Mouse (Mus musculus) limb, embryonic 11.5 days (tissue): Measurements from ENCODE around the gene B3glct. TPM values are rescaled to one million over a fixed set of nuclear protein-coding genes. Genes with fewer than 3 reads are reported as not detected.

Experiments
- ATAC-seq: fragments of 200-750 bp; cut with Nextera tagmentation; 2 replicates; pipeline ENCODE4 v1.8.0; 2017; ENCODE audit warnings: low read depth; ENCODE audit not compliant: insufficient number of reproducible peaks, low FRiP score, low TSS enrichment
- DNase-seq: peaks from one replicate; pipeline ENCODE4 v3.0.0-alpha.2; 2015; ENCODE audit warnings: low spot score
- H3K27ac ChIP-seq: fragments of 300-500 bp; sonication (generic); replicated peaks from 2 replicates; pipeline ENCODE4 v1.5.1; 2014; ENCODE audit warnings: low read depth, mild to moderate bottlenecking, low read length
- H3K27me3 ChIP-seq: fragments of 300-500 bp; sonication (generic); 2 replicates; pipeline ENCODE4 v1.6.1; 2014; ENCODE audit warnings: mild to moderate bottlenecking, low read length, mixed read lengths; ENCODE audit not compliant: control insufficient read depth, insufficient read depth
- H3K36me3 ChIP-seq: fragments of 300-500 bp; sonication (generic); 2 replicates; pipeline ENCODE4 v1.6.1; 2014; ENCODE audit warnings: mild to moderate bottlenecking, low read length, moderate library complexity, mixed read lengths; ENCODE audit not compliant: control insufficient read depth, insufficient read depth
- H3K4me1 ChIP-seq: fragments of 300-500 bp; sonication (generic); 2 replicates; pipeline ENCODE4 v1.6.1; 2014; ENCODE audit warnings: low read length, mixed read lengths; ENCODE audit not compliant: control insufficient read depth, insufficient read depth
- H3K4me2 ChIP-seq: fragments of 300-500 bp; sonication (generic); 2 replicates; pipeline ENCODE4 v1.6.1; 2014; ENCODE audit warnings: low read depth, mild to moderate bottlenecking, moderate library complexity; ENCODE audit not compliant: severe bottlenecking
- H3K4me3 ChIP-seq: fragments of 300-500 bp; sonication (generic); 2 replicates; pipeline ENCODE4 v1.5.1; 2014; ENCODE audit warnings: low read depth, low read length
- H3K9ac ChIP-seq: fragments of 300-500 bp; sonication (generic); 2 replicates; pipeline ENCODE4 v1.6.1; 2014; ENCODE audit warnings: mild to moderate bottlenecking, low read length
- H3K9me3 ChIP-seq: fragments of 300-500 bp; sonication (generic); 2 replicates; pipeline ENCODE4 v1.6.1; 2016; ENCODE audit warnings: low read length; ENCODE audit not compliant: control insufficient read depth
- WGBS: fragments of 180-500 bp; shearing (Covaris S2); extraction: QIAGEN DNeasy Blood & Tissue Kit; methylation state at CpG from one replicate; pipeline ENCODE4 v1.1.7; 2014; 5-methylcytosine and 5-hydroxymethylcytosine counted together
- polyA plus RNA-seq: library from polyadenylated mRNA; unstranded; fragments of >200 nt; fragmentation: Nextera tagmentation; extraction: Ambion mirVana; gene quantifications from 2 replicates; pipeline ENCODE4 v1.2.1, GENCODE M21; 2014

The B3glct gene
- polyA plus RNA-seq, 1 experiment from 2014 or later = 22.4 TPM

- ATAC-seq (no peak), DNase-seq (peak; percentile 74)
- WGBS = 51% methylated on average over 11 of the region's 11 CpGs
- Histone ChIP-seq H3K27me3 (no peaks in the 10 kb centered on the region), H3K4me3 (no peak overlapping the region), H3K27ac (no peak overlapping the region), H3K9me3 (peaks cover 4% of the 10 kb centered on the region; the same call in 1 of the 2 replicates), H3K4me2 (no peak overlapping the region), H3K9ac (no peak overlapping the region), H3K36me3 (no peaks in the 10 kb centered on the region), H3K4me1 (peaks cover 10% of the 10 kb centered on the region)
Measured at GRCm38 (mm10) chr5:149713170-149713774, 35.2 kb downstream of the B3glct start.

DNA sequence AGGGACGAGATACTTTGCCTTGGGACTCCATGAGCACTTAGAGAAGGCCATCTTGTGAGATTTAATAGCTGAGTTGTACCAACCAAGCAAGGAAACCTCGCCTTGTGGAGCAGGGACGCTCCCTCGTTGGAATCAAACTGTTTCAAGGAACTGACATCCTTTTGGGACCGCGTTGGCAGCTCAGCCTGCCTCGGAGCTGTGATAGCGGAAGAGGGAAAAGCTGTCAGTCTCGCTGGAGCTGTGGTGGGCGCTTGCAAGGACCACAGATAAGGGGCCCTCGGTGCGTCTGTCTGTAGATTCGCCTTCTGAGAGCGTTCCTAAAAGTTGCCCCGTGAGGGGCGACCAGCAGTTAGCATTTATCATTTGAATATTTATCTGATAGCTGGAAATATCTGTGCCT, 35.8 kb downstream of the B3glct start:
- WGBS = 83% methylated on average over 16 of the region's 16 CpGs
- no peaks in the 10 kb centered on the region for H3K36me3 ChIP-seq
- DNase-seq = no peak
- no peaks in the 10 kb centered on the region for H3K27me3 ChIP-seq
- no peaks in the 10 kb centered on the region; the same call in 1 of the 2 replicates for H3K9me3 ChIP-seq
- H3K4me2 ChIP-seq = no peak overlapping the region
- no peak overlapping the region for H3K9ac ChIP-seq
- no peak overlapping the region for H3K4me3 ChIP-seq
- ATAC-seq = no peak
- peaks cover 10% of the 10 kb centered on the region for H3K4me1 ChIP-seq
- no peak overlapping the region for H3K27ac ChIP-seq

GRCm38 (mm10) chr5:149715571-149716328, 37.7 kb downstream of the B3glct start:
- peaks cover 10% of the 10 kb centered on the region for H3K4me1 ChIP-seq
- peak; percentile 28 for DNase-seq
- no peaks in the 10 kb centered on the region for H3K9me3 ChIP-seq
- no peak overlapping the region for H3K4me3 ChIP-seq
- H3K9ac ChIP-seq = no peak overlapping the region
- WGBS = 58% methylated on average over 15 of the region's 15 CpGs
- H3K36me3 ChIP-seq = no peaks in the 10 kb centered on the region
- no peak for ATAC-seq
- H3K27me3 ChIP-seq = no peaks in the 10 kb centered on the region
- H3K27ac ChIP-seq = no peak overlapping the region
- H3K4me2 ChIP-seq = no peak overlapping the region

GRCm38 (mm10) chr5:149716329-149716690, 38.3 kb downstream of the B3glct start:
- ATAC-seq = 0 out of 2 replicates have a peak, but pooled peaks have one; percentile 54
- Histone ChIP-seq H3K9me3 (no peaks in the 10 kb centered on the region), H3K4me2 (no peak overlapping the region), H3K4me1 (peaks cover 10% of the 10 kb centered on the region), H3K9ac (no peak overlapping the region), H3K27me3 (no peaks in the 10 kb centered on the region), H3K27ac (no peak overlapping the region), H3K36me3 (no peaks in the 10 kb centered on the region), H3K4me3 (no peak overlapping the region)
- DNase-seq = no peak
- whole genome bisulfite sequencing = 23% methylated on average over 3 of the region's 3 CpGs

DNA sequence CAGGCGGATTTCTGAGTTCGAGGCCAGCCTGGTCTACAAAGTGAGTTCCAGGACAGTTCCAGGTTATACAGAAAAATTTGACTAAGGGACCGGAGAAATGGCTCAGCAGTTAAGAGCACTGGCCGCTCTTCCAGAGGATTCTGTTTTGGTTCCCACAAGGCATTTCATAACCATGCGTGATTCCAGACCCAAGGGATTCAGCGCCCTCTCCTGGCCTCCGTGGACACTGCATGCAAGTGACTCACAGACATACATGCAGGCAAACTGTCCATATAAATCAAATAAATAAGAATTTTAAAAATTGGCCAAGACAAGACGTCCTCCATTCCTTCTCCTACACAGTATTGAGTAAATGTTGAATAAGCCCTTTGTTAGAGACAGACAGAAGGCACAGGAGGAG, 53.7 kb downstream of the B3glct start:
- no peak overlapping the region for H3K4me2 ChIP-seq
- 94% methylated on average over 8 of the region's 8 CpGs for WGBS
- no peaks in the 10 kb centered on the region for H3K4me1 ChIP-seq
- peaks cover 3% of the 10 kb centered on the region; the same call in 1 of the 2 replicates for H3K9me3 ChIP-seq
- H3K9ac ChIP-seq = no peak overlapping the region
- DNase-seq (no peak), ATAC-seq (no peak)
- H3K27ac ChIP-seq = no peak overlapping the region
- no peak overlapping the region for H3K4me3 ChIP-seq
- peaks cover 11% of the 10 kb centered on the region; the same call in 1 of the 2 replicates for H3K36me3 ChIP-seq
- no peaks in the 10 kb centered on the region for H3K27me3 ChIP-seq

DNA sequence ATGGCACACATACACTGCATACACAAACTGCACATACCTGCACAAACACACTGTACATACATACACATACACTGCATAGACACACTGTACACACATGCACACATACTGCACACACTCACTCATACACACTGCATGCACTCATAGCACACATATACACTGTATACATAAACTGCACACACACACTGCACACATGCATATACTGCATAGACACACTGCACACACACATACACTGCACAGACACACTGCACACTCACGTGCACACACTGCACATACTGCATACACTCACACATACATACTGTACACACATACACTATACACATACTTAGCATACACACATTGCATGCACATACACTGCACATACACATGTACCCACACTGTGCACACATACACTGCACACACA, 59.2 kb downstream of the B3glct start:
- H3K27me3 ChIP-seq = no peaks in the 10 kb centered on the region
- ATAC-seq = no peak
- no peak overlapping the region for H3K4me2 ChIP-seq
- H3K4me1 ChIP-seq = no peaks in the 10 kb centered on the region
- 95% methylated on average over 1 of the region's 1 CpGs for WGBS
- H3K36me3 ChIP-seq = peaks cover 7% of the 10 kb centered on the region; the same call in 1 of the 2 replicates
- H3K4me3 ChIP-seq = no peak overlapping the region
- H3K9ac ChIP-seq = no peak overlapping the region
- no peak for DNase-seq
- no peak overlapping the region for H3K27ac ChIP-seq
- peaks cover 3% of the 10 kb centered on the region; the same call in 1 of the 2 replicates for H3K9me3 ChIP-seq

- H3K9me3 ChIP-seq = no peaks in the 10 kb centered on the region
- ATAC-seq = no peak
- no peak overlapping the region for H3K9ac ChIP-seq
- 89% methylated on average over 7 of the region's 7 CpGs for WGBS
- DNase-seq = no peak
- peaks cover 3% of the 10 kb centered on the region; the same call in 1 of the 2 replicates for H3K36me3 ChIP-seq
- no peaks in the 10 kb centered on the region for H3K27me3 ChIP-seq
- no peak overlapping the region for H3K4me2 ChIP-seq
- no peak overlapping the region for H3K4me3 ChIP-seq
- H3K27ac ChIP-seq = no peak overlapping the region
- no peaks in the 10 kb centered on the region for H3K4me1 ChIP-seq
Measured at GRCm38 (mm10) chr5:149740145-149740544, 62.1 kb downstream of the B3glct start.

DNA sequence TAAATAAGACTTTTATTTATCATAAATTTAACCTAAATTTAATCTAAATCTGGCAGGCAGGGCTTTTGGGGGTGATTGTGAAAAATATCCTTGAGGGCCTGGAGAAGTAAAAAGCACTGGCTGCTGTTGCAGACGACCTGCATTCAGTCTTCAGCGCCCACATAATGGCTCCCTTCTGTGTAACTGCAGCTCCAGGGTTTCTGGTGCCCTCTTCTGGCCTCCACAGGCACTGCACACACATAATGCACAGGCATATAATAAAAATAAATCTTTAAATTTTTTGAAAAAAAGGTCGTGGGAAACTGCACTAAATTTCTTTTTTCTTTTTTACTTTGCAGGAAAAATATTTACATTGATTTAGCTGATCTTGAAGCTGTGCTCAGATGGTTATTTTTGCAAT, 62.7 kb downstream of the B3glct start:
- 83% methylated on average over 3 of the region's 3 CpGs for WGBS
- no peaks in the 10 kb centered on the region for H3K4me1 ChIP-seq
- no peak overlapping the region for H3K4me2 ChIP-seq
- H3K4me3 ChIP-seq = no peak overlapping the region
- H3K9ac ChIP-seq = no peak overlapping the region
- H3K9me3 ChIP-seq = no peaks in the 10 kb centered on the region
- DNase-seq (no peak), ATAC-seq (no peak)
- H3K27ac ChIP-seq = no peak overlapping the region
- H3K27me3 ChIP-seq = no peaks in the 10 kb centered on the region
- peaks cover 3% of the 10 kb centered on the region; the same call in 1 of the 2 replicates for H3K36me3 ChIP-seq
